Mouse (Mus musculus) C2C12 (cell line): ENCODE data around the gene Brd3.

Experiments used
- CEBPB ChIP-seq: IDR thresholded peaks from one replicate; pipeline ENCODE4 v1.6.1; 2011; ENCODE audit warnings: low read depth, mild to moderate bottlenecking, control low read depth, moderate library complexity
- CTCF ChIP-seq: IDR thresholded peaks from one replicate; pipeline ENCODE4 v1.5.1; 2011; ENCODE audit not compliant: control insufficient read depth, insufficient read depth, insufficient read length
- FOSL1 ChIP-seq: IDR thresholded peaks from one replicate; pipeline ENCODE4 v1.8.0; 2011; ENCODE audit warnings: mild to moderate bottlenecking, low read length; ENCODE audit not compliant: poor library complexity, insufficient read depth, severe bottlenecking
- MAX ChIP-seq: IDR thresholded peaks from one replicate; pipeline ENCODE4 v1.6.1; 2011; ENCODE audit warnings: mild to moderate bottlenecking, control low read depth
- MYOD1 ChIP-seq: IDR thresholded peaks from one replicate; pipeline ENCODE4 v1.6.1; 2011; ENCODE audit warnings: low read depth; ENCODE audit not compliant: control insufficient read depth, insufficient read length
- MYOG ChIP-seq: IDR thresholded peaks from one replicate; pipeline ENCODE4 v1.6.1; 2011; ENCODE audit not compliant: control insufficient read depth, insufficient read length; ENCODE audit errors: extremely low read depth
- USF1 ChIP-seq: IDR thresholded peaks from one replicate; pipeline ENCODE4 v1.6.1; 2011; ENCODE audit warnings: low read depth, mild to moderate bottlenecking, control low read depth, moderate library complexity

GRCm38 (mm10) chr2:27469292-27469990 lies 38.0 kb downstream of the Brd3 start:
- TF ChIP-seq MYOD1 (no peak), CTCF (no peak), USF1 (no peak), MAX (no peak), FOSL1 (no peak), MYOG (no peak), CEBPB (no peak)
